Mouse (Mus musculus) lung, adult 2 months (tissue): ENCODE data around the gene Pradc1.
A peak's percentile ranks its signal among the peaks of the same experiment; 100 is the strongest.

Experiments used
- CTCF ChIP-seq: fragments of 200-500 bp; IDR thresholded peaks from 2 replicates; pipeline ENCODE4 v1.5.1; 2011; ENCODE audit warnings: mild to moderate bottlenecking, low read length, control low read depth; ENCODE audit not compliant: insufficient read depth
- POLR2A ChIP-seq: fragments of 200-500 bp; IDR thresholded peaks from 2 replicates; pipeline ENCODE4 v1.6.1; 2011; ENCODE audit warnings: low read depth, mild to moderate bottlenecking, control low read depth, low read length, borderline replicate concordance; ENCODE audit errors: extremely low read depth

- TF ChIP-seq CTCF (peak; percentile 76), POLR2A (no peak)
Measured at GRCm38 (mm10) chr6:85397165-85397564, 54.6 kb downstream of the Pradc1 start.
